Mouse (Mus musculus) kidney, adult 11 months (tissue): ENCODE measurements around the gene Dmpk.

Source experiments
- DNase-seq: peaks from one replicate; pipeline ENCODE4 v3.0.0; 2022

Gene Dmpk

DNA sequence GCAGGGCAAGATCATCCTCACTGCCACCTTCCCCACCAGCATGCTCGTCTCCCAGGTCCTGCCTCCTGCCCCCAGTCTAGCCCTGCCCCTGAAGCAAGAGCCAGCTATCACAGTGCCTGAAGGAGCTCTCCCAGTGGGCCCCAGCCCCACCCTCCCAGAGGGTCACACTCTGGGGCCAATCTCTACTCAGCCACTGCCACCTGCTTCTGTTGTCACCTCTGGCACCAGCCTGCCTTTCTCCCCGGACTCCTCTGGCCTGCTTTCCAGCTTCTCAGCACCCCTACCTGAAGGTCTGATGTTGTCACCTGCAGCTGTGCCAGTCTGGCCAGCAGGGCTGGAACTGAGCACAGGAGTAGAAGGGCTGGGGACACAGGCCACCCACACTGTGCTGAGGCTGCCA is 13.6 kb downstream of the Dmpk start:
- DNase-seq, result no peak

DNA sequence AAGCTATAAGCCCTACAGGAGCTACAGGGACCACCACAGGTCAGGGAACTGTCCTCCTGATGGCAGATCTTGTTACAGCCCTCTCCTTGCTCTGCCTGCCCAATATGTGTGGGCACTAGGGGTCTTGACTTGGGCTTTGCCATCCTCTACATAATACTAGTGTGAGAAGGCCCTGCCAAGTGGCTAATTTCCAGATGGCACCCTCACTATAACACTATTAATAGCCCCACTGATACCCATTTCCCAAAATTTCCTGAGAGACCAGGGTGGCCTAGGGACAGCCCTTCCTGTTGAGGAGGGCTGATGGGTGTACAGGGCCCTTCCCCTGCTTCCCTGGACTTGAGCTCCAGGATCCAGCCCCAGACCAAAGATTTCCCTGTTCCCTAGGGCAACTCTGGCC is 14.2 kb downstream of the Dmpk start:
- no peak for DNase-seq

DNA sequence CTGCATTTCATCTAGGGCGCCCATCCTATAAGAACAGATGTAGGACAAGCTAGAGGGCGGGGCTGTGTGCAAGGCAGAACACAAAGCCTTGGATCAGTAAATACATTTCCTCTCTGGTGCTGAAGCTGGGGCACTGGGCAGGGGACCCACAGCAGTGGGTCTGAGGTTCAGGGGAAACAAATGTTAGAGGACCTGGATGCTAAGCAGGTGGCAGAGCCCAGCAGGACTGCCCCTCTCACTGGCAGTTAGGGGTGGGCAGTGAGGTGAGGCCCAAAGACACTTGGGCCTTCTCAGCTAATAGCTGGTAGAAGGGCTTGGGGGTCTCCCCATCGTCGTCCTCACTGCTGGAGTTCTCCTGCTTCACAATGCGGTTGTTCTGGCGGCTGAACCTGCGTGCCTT is 15.2 kb downstream of the Dmpk start:
- DNase-seq, result no peak

DNA sequence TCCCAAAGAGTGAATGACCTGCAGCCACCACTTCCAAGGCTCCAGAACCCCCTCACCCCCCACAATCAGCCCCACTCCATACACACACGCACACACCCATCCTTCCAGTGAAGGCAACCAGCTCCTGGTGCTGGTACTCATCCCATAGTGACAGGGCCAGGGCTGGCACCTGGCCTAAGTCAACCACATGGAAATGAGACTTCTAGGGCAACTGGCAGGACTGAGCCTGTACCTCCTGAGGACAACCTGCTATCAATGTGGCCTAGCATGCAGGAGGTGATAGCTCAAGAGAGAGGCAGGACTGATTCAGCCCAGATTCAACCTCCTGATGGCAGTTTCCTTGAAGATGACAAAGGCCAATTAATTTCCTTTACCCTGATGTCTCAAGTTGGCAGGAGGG is 16.6 kb downstream of the Dmpk start:
- no peak for DNase-seq

DNA sequence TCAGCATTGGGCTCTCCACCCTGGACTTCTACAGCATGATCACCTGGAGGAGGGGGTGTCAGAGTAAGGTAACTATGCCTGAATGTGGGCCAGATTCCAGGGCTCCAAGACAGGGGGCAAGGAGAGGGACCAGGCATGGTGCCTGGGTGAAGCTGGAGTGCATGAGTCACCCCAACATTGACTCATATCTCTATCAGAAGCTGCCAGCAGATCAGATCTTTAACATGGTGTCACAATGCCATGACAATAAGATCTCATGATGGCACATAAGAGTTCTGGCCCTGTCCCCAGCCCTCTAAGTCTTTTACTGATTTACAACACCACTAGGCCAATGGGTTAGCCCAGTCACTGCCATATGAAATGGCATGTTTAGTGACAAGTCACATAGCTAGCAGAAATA is 20.1 kb downstream of the Dmpk start:
- no peak for DNase-seq

DNA sequence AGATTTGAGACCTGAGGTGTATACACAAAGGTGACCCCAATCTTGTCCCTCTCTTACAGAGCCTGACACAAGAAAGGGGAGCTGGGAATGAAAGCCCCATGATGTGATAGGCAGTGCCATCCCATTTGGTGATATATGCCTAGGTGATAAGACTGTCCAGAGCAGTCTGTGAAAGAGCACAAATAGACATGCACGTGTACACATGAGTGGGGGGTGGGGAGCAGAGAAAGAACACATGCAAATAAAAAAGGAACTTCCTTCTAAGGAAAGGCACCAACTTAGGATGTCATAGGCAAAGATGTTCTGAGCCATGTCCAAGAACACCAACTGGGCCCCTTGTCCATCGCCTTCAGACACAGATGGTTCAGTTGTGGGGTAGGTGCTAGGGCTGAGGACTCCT is 20.8 kb downstream of the Dmpk start:
- no peak for DNase-seq

DNA sequence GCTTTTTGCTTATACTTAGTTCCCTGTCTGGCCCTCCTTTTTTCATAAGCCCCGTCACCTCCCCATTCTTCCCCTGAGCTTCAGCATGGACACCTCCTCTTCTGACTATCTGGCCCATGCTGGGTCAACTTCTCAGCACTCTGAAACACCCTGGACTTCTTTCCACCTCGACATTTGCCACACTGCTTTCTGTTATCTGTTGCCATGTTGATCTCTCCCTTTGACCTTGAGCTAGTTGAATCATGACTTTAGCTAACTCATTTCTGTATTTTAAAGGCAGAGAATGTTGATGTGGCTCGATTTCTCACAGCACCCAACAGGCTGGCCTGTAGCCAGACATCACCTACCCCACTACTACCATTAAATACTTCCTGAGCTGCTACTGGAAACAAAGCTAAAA is 23.8 kb downstream of the Dmpk start:
- DNase-seq, result no peak

DNA sequence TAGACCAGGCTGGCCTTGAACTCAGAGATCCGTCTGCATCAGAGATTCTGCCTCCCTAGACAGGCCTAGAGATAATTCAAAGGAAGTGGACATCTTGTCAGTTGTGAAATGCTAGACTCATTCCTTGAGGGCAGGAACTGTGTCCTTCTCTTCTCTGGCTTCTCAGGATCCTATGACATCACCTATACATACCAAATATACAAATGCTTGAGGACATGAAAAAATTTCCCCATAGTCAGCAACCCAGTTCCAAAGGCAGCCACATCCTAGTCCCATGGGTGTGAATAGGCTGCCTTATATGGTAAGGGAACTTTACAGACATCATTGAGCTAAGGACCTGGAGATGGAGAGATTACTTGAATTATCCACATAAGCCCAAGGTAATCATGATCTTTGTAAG is 25.9 kb downstream of the Dmpk start:
- no peak for DNase-seq

DNA sequence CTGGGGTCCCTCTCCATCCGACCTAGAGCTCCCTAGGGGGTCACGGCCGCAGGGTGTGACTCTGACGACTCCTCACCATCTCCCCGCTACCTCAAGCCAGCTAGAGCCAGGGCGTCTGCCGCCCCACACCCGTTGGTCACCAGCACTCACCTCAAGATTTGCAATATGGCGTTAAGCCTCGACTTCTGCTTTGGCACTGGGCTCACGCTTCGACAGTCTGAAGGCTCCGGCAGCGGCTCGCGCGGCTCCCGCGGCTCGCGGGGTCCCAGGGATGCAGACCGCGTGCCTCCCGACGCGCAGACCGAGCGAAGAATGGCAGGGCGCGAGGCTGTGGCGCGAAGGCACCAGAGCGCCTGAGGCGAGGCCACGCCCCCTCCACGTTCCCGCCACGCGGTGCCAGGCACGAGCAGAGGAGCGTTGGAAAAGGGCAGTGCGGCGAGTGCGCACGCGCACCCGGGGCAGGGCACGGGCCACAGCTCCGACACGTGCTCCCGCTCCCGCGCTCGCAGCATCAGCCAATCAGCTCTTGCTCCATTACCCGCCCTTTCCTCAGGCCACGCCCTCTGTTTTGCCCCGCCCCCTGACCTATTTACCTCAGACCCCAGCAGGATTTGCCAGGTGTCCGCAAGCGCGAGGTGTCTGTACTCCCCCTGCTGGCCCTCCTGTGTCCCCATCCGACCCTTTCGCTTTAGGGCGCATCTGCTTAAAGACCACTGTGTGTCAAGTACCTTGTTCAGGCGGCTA is 34.6 kb downstream of the Dmpk start, which contains the start of gene Gm4969:
Gene Gm4969, minus strand, starts transcription at position 341 of the 744 bp plus-strand sequence.
- DNase-seq, result peak; percentile 70

DNA sequence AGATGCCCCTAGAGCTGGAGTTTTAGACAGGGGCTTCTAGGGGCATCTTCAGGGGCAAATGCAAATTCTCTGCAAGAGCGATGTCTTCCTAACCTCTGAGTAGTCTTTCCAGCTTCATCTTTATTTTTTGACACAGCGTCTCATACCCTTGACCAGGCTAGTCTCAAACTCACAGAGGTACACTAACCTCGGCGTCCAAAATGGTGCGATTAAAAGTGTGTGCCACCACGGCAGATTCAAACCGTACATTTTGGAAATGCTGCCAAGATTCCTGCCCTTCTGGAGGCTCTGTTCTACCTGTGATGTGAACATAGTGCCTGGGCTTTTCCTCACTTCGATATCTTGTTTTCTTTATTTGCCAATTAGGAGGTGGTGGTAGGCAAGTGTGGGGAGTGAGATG is 35.4 kb downstream of the Dmpk start:
- DNase-seq, result no peak

DNA sequence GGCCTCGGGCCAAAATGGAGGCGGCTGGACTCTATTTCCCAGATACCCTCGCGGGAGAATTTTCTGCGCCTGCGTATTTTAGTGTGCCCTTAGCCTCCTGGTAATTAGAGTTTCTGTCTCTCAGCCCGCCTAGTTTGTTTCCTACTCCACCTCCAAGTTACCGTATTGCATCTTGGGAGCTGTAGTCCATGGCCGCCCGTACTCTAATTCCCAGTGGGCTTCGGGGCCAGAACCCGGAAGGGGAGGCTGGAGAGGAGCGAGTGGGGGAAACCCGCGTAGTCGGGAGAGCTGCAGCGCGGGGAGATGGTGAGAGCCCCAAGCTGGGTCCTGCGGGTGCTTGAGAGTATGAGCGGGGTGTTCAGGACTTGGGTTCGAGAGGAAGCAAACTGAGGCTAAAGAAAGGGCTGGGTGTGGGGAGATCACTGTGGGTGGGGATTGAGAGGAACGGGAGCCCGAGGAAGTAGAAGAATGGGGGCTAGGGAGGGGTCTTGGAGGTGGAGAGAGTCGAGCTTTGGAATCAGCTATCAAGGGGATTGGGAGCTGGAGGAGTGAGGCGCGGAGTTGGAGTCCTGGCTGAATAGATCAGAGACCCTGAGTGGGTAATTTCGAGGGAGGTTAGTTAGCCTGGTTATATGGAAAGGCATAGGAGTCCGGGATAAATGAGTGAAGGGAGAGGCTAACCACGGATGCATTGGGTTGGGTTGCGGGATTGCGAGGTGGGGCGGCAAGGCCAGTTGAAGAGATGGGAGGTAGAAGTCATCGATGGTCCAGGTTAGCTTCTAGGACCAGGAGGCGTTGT is 36.2 kb downstream of the Dmpk start, which contains the start of gene Fbxo46:
Gene Fbxo46, plus strand, starts transcription at position 229 of the 799 bp plus-strand sequence.
- DNase-seq, result peak; percentile 97

DNA sequence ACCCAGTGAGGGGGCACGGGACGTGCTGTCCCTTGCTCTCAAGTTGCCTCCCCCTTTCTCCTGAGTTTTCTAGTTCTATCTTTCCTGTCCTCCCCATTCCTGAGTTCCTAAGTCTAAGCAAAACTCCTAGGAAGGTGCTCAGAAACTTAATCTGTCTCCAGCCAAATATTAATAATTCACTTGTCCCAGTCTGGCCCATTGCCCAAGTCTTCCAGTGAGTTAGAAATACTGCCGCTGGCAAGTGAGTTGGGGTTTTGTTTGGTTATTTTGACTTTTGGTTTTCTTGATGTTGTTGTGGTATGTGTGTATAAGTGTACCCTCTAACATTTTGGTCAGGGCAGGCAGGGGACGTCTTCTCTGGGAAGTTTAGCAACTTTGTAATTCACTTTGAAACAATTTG is 38.0 kb downstream of the Dmpk start:
- DNase-seq, result peak; percentile 46

DNA sequence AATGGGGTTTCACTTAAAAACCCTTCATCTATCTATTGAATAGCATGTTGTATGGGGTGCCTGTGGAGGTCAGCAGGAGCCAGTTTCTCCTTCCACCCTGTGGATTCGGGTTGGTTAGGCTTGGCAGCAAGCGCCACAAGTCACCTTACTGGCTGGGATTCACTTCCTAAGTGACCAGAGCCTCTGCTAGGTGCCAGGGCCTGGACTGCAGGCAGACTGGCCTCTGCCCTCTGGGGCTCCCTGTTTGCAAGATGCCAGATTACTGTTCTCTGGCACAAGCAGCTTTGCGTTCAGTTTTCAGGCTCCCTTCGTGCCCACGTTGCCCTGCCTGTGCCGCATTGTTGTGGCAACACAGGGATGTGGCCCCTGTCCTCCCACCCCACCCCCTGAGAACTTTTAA is 41.1 kb downstream of the Dmpk start:
- peak; percentile 56 for DNase-seq

DNA sequence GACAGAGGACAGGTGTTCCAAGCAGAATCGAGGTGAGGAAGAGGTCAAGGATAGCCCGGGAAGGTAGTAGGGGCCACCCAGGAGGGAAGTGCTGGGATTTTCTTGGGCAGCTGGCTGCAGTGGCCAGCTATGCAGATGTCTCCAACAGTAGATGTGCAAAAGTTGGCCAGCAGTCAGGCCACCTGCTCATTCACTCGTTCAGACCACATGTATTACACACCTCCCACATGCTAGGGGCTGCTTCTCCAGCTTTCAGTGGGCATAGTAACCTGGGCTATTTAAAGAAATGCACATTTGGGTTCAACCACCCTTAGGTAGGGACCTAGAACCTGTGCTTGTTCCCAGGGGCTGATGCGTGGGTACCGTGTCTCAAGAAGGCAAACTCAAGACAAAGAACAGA is 44.1 kb downstream of the Dmpk start:
- no peak for DNase-seq

DNA sequence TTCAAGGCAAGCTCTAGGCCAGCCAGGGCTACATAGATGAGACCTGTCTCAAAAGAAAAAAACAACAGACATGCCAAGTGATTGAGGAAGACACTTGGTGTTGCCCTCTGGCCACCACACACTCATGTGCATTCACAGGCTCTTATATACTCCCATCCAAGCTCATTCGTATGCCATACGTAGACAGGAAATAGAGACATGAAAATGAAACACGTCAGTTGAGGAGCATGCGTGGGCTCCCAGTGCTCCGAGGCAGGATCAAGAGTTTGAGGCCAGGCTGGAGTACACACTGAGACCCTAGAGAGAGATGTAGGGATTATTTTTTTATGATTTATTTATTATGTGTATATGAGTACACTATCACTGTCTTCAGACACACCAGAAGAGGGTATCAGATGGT is 45.7 kb downstream of the Dmpk start:
- DNase-seq, result no peak

DNA sequence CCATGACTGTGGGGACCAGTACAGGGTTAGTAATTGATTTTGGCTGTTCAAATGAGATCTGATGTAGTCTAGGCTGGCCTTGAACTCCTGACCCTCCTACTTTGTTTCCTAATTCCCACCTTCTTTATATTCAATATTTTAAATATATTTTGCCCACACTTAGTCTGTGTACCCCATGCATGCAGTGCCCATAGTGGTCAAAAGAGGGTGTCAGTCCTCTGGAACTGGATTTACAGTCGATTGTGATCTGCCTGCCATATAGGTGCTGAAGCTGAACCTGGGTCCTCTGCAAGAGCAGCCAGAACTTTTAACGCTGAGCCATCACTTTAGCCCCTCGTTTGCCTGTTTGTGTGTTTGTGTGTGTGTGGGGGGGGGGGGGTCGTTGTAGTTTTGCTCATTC is 47.0 kb downstream of the Dmpk start:
- no peak for DNase-seq

DNA sequence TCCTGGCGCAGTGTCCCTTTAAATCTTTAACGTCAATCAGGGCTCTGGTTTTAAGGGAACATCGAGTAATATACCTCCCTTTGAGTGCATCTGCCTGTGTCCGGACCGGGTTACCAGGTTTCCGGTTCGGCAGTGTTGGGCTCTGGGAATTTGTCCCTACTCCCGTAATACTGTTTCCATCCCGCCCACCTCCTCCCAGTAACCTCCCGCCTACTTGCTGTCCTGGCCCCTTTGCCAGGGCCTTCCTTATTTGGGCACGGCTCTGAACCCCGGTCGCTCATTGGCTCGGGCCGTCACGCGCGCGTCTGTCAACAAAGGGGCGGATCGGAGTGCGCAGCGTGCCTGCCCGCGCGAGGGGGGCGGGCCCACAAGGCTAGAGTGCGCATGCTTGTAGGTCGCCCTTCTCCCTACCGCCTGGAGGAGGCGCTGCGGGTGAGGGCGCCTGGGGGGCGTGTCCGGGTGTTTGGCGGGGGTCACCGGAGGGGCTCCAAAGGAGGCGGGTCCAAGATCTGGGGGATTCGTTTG is 47.7 kb downstream of the Dmpk start:
- peak; percentile 99 for DNase-seq

DNA sequence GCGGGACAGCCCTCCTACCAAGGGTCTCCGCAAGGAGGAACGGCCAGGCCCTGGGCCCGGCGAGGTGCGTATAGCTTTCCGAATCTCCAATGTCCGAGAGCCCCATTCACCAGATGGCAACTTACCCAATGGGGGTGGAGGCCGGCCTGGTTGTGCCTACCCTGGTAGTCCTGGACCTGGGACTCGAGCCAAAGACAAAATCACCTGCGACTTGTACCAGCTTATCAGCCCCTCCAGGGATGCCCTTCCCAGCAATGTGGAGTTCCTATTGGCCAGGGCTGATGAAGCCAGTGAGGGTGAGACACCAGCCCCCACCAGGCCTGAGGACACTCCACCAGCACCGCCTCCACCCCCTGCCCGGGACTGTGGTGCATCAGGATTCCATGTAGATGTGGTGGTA is 52.5 kb downstream of the Dmpk start:
- no peak for DNase-seq

DNA sequence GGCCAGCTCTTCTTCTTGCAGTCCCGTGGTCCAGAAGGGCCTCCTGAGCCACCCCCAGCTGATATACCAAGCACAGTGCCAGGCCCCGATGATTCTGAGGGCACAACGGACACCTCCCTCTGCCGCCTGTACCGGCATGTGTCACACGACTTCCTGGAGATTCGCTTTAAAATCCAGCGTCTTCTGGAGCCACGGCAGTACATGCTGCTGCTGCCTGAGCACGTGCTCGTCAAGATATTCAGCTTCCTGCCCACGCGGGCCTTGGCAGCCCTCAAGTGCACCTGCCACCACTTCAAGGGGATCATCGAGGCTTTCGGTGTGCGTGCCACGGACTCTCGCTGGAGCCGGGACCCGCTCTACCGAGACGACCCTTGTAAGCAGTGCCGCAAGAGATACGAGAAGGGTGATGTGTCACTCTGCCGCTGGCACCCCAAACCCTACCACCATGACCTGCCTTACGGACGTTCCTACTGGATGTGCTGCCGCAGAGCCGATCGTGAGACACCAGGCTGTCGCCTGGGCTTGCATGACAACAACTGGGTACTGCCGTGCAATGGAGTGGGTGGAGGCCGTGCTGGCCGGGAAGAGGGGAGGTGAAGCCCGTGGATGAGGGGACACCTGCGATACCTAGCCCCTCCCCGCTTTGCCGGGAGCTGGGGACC is 53.2 kb downstream of the Dmpk start:
- DNase-seq, result no peak

DNA sequence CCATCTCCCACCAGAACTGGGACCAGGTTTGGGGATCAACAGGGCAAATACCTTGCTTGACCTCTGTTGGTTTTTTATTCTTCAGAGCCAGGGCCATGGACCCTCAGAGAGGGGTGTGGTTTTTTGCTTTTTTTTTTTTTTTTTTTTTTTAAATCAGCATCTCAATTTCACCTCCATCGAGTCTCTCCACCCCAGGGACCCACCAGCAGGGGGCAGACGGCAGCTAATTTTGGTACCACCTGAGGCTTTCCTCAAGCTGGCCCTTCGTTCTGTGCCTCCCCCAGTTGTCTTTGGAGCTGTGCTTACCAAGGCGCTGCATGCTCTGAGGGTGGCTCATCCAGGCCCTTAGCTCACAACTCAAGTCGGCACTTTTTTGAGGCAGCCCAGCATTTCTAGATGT is 53.7 kb downstream of the Dmpk start:
- no peak for DNase-seq
